Mouse (Mus musculus) neural tube, embryonic 15.5 days (tissue): ENCODE measurements around the gene Pkn2. TPM values are rescaled to one million over a fixed set of nuclear protein-coding genes. Genes with fewer than 3 reads are reported as not detected.

Experiments used
- polyA plus RNA-seq: library from polyadenylated mRNA; unstranded; fragments of >200 nt; fragmentation: Nextera tagmentation; extraction: Ambion mirVana; gene quantifications from 2 replicates; pipeline ENCODE4 v1.2.1, GENCODE M21; 2015

Gene Pkn2
- polyA plus RNA-seq, 1 experiment from 2014 or later: 21.7 TPM

Other genes starting within 250 kb of the Pkn2 start
- gene Kyat3, start 181.0 kb downstream of the Pkn2 start, polyA plus RNA-seq: 5.3 and 8.6 TPM in 2 replicates
- gene Gtf2b, start 117.0 kb downstream of the Pkn2 start, polyA plus RNA-seq: 68.9 and 69.7 TPM in 2 replicates